Comparison of ENCODE assay signal across 19 mouse cellular contexts in the genomic region with DNA sequence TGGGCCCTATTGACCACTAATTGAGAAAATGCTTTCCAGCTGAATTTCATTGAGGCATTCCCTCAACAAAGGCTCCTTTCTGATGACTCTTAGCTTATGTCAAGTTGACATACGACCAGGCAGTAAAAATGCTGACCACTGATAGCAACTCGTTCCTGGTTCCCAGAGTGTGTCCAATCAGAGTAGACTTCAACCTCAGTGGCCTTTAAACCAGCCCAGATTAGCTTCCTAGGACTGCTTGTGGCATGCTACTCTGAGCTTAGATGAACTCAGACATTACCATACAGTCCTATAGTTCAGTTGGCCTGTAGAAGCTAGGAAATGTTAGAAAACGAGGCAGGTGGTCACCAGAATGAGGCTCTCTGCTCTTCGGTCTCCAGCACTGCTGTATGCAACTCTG. TPM values are rescaled to one million over a fixed set of nuclear protein-coding genes. Genes with fewer than 3 reads are reported as not detected.
A peak's percentile ranks its signal among the peaks of the same experiment; 100 is the strongest.
DNase-seq lines count a peak whose midpoint lies in the region; ATAC-seq and TF ChIP-seq lines count a peak whose summit lies in the region.
"Had no signal": no experiment of that assay in that cellular context is flagged by ENCODE, and none has a peak within 500 bp of the region (broad histone marks: within the 10 kb centered on the region; RNA-seq: fewer than 3 reads in every experiment).

No protein-coding gene starts in this region.

- no peak for DNase-seq in liver, embryonic 11.5 days (ENCODE audit: low spot score)
- DNase-seq in liver: no peak
- peak; percentile 14 for DNase-seq in embryo, embryonic 10.5 days (ENCODE audit: low spot score)
- no peak for DNase-seq in embryonic facial prominence, embryonic 10.5 days (ENCODE audit: low spot score)
- DNase-seq in lung, postnatal 36 days: no peak
- DNase-seq: adrenal gland, postnatal 10 days; cerebellum, adult 11-12 months; cerebellum, adult 9-10 months; cerebellum, postnatal 25 days; forebrain, postnatal 0 days; gastrocnemius, postnatal 14 days; heart, adult 2 months; heart, postnatal 14 days had no signal

- no peak overlapping the region for H3K27ac ChIP-seq in liver, embryonic 11.5 days (ENCODE audit: low read depth, low read length)
- no peak overlapping the region; the same call in 1 of the 2 replicates for H3K27ac ChIP-seq in intestine, postnatal 0 days (ENCODE audit: low read depth, low read length)
- H3K27ac ChIP-seq in embryonic facial prominence, embryonic 10.5 days (replicated peaks): no peak overlapping the region
- H3K27ac ChIP-seq: forebrain, embryonic 13.5 days; heart, adult 2 months; heart, embryonic 15.5 days; hindbrain, embryonic 13.5 days; hindbrain, postnatal 0 days had no signal

- H3K4me1 ChIP-seq in liver, embryonic 11.5 days (replicated peaks; ENCODE audit: control insufficient read depth, insufficient read depth, low read length): no peaks in the 10 kb centered on the region
- no peaks in the 10 kb centered on the region for H3K4me1 ChIP-seq in intestine, postnatal 0 days (replicated peaks; ENCODE audit: control insufficient read depth, insufficient read depth, low read length)
- peaks cover 7% of the 10 kb centered on the region; the same call in 1 of the 2 replicates for H3K4me1 ChIP-seq in embryonic facial prominence, embryonic 10.5 days
- H3K4me1 ChIP-seq: forebrain, embryonic 13.5 days; heart, embryonic 15.5 days; hindbrain, embryonic 13.5 days had no signal

- H3K9me3 ChIP-seq in liver, embryonic 11.5 days (ENCODE audit: control insufficient read depth, low read length): no peaks in the 10 kb centered on the region
- H3K9me3 ChIP-seq in intestine, postnatal 0 days (ENCODE audit: control insufficient read depth): no peaks in the 10 kb centered on the region
- peaks cover 8% of the 10 kb centered on the region; the same call in 1 of the 2 replicates for H3K9me3 ChIP-seq in embryonic facial prominence, embryonic 10.5 days
- H3K9me3 ChIP-seq: forebrain, embryonic 13.5 days; heart, embryonic 15.5 days; hindbrain, embryonic 13.5 days had no signal

- no peak for TF ChIP-seq CTCF in intestine, postnatal 0 days (IDR thresholded peaks at IDR 0.05; ENCODE audit: low read depth)

- ATAC-seq in liver, embryonic 11.5 days (replicated peaks; ENCODE audit: low FRiP score): 0 out of 2 replicates have a peak, but pooled peaks have one; percentile 8
- peak; percentile 91 for ATAC-seq in intestine, postnatal 0 days
- ATAC-seq: forebrain, embryonic 13.5 days; forebrain, postnatal 0 days had no signal

- no peak overlapping the region for H3K4me3 ChIP-seq in liver, embryonic 11.5 days (ENCODE audit: low read depth, low read length)
- no peak overlapping the region for H3K4me3 ChIP-seq in intestine, postnatal 0 days (ENCODE audit: low read depth, low read length)
- no peak overlapping the region for H3K4me3 ChIP-seq in embryonic facial prominence, embryonic 10.5 days
- H3K4me3 ChIP-seq: forebrain, embryonic 13.5 days; heart, adult 2 months; heart, embryonic 15.5 days; hindbrain, embryonic 13.5 days had no signal

- H3K4me2 ChIP-seq in liver, embryonic 11.5 days: no peak overlapping the region
- H3K4me2 ChIP-seq in intestine, postnatal 0 days (replicated peaks; ENCODE audit: low read depth): no peak overlapping the region
- H3K4me2 ChIP-seq: forebrain, embryonic 13.5 days; heart, embryonic 11.5 days; heart, embryonic 15.5 days; hindbrain, embryonic 13.5 days had no signal

- no peaks in the 10 kb centered on the region for H3K27me3 ChIP-seq in liver, embryonic 11.5 days (replicated peaks; ENCODE audit: control insufficient read depth, insufficient read depth, low read length)
- no peaks in the 10 kb centered on the region for H3K27me3 ChIP-seq in intestine, postnatal 0 days (replicated peaks; ENCODE audit: control insufficient read depth, insufficient read depth, low read length)
- H3K27me3 ChIP-seq in embryonic facial prominence, embryonic 10.5 days (replicated peaks; ENCODE audit: low read depth, poor library complexity, severe bottlenecking): no peaks in the 10 kb centered on the region
- H3K27me3 ChIP-seq: forebrain, embryonic 13.5 days; heart, embryonic 15.5 days had no signal

- H3K36me3 ChIP-seq in liver, embryonic 11.5 days (ENCODE audit: control insufficient read depth, insufficient read depth, low read length): peaks cover 32% of the 10 kb centered on the region
- peaks cover 40% of the 10 kb centered on the region for H3K36me3 ChIP-seq in intestine, postnatal 0 days (ENCODE audit: control insufficient read depth, insufficient read depth)
- H3K36me3 ChIP-seq in embryonic facial prominence, embryonic 10.5 days (replicated peaks): peaks cover 67% of the 10 kb centered on the region

- 70% methylated on average over 4 of the region's 4 CpGs for WGBS in liver, embryonic 11.5 days
- WGBS in intestine, postnatal 0 days: 52% methylated on average over 4 of the region's 4 CpGs
- WGBS in embryonic facial prominence, embryonic 10.5 days: 64% methylated on average over 4 of the region's 4 CpGs

- H3K9ac ChIP-seq in liver, embryonic 11.5 days (ENCODE audit: low read depth, low read length): no peak overlapping the region
- no peak overlapping the region for H3K9ac ChIP-seq in intestine, postnatal 0 days (ENCODE audit: low read depth, low read length)
- H3K9ac ChIP-seq: forebrain, embryonic 13.5 days; forebrain, postnatal 0 days; heart, embryonic 15.5 days; hindbrain, embryonic 13.5 days had no signal

RNA-seq across cellular contexts. Expression of a gene that starts 16.0 kb away (rescaled TPM):
- 31.3 and 31.8 TPM in 2 replicates for polyA plus RNA-seq in liver, embryonic 11.5 days (2014; fragmentation: Nextera tagmentation; extraction: Ambion mirVana)
- polyA plus RNA-seq in intestine, postnatal 0 days (2015; fragmentation: Nextera tagmentation; extraction: Ambion mirVana): 5.9 and 6.8 TPM in 2 replicates
- 33.7 and 37.4 TPM in 2 replicates for polyA plus RNA-seq in embryonic facial prominence, embryonic 10.5 days (2016; fragmentation: Nextera tagmentation; extraction: Ambion mirVana)

RNA-seq across cellular contexts. Expression of a gene that starts 38.0 kb away (rescaled TPM):
- 35.1 and 35.6 TPM in 2 replicates for polyA plus RNA-seq in liver, embryonic 11.5 days (2014; fragmentation: Nextera tagmentation; extraction: Ambion mirVana)
- 33.6 and 34.2 TPM in 2 replicates for polyA plus RNA-seq in intestine, postnatal 0 days (2015; fragmentation: Nextera tagmentation; extraction: Ambion mirVana)
- polyA plus RNA-seq in embryonic facial prominence, embryonic 10.5 days (2016; fragmentation: Nextera tagmentation; extraction: Ambion mirVana): 51.4 and 54.7 TPM in 2 replicates

RNA-seq across cellular contexts. Expression of a gene that starts 54.5 kb away (rescaled TPM):
- polyA plus RNA-seq in liver, embryonic 11.5 days (2014; fragmentation: Nextera tagmentation; extraction: Ambion mirVana): 3.3 and 4.0 TPM in 2 replicates
- 5.6 and 7.3 TPM in 2 replicates for polyA plus RNA-seq in intestine, postnatal 0 days (2015; fragmentation: Nextera tagmentation; extraction: Ambion mirVana)
- 4.3 and 8.0 TPM in 2 replicates for polyA plus RNA-seq in embryonic facial prominence, embryonic 10.5 days (2016; fragmentation: Nextera tagmentation; extraction: Ambion mirVana)
